Mouse (Mus musculus): ENCODE results near the gene Spata31d1a. TPM values are rescaled to one million over a fixed set of nuclear protein-coding genes. Genes with fewer than 3 reads are reported as not detected.
A peak's percentile ranks its signal among the peaks of the same experiment; 100 is the strongest.
"Not testable (repeated sequence)": the region's sequence is repeated elsewhere in the genome, so short reads cannot be mapped to it uniquely, and the experiment has no call there.

Gene Spata31d1a
- total RNA-seq (2014; fragmentation: Nextera tagmentation) (not detected in 2 replicates), total RNA-seq (2017) (not detected in 2 replicates)

- no peak for ATAC-seq (replicated peaks; ENCODE audit: poor library complexity, severe bottlenecking)
Measured at GRCm38 (mm10) chr13:59710230-59710629, at the start of gene Spata31d1a. Spata31d1a (minus strand) TSS chr13:59710330.

GRCm38 (mm10) chr13:59756906-59757305 lies 46.8 kb upstream of the Spata31d1a start:
- no peak for ATAC-seq (replicated peaks; ENCODE audit: poor library complexity, severe bottlenecking)

DNA sequence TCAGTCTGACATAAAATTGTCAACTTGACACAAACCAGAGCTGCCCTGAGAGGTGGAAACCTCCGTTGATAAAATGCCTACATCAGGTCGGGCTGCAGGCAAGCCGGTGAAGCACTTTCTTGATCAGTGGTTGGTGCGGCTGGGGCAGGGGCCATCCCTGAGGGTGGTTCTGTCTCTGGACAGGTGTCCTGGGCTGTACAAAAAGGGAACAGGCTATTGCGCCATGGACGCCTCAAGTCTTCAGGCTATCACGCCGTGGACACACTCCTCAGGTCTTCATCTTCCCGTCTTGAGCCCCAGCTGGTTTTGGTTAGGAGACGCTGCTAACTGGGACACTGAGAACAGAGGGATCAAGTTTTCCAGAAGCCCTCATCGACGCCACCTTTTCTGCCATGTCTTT lies 40.2 kb upstream of the Spata31d1a start:
- ATAC-seq (replicated peaks; ENCODE audit: poor library complexity, severe bottlenecking): peak; percentile 56; the same call in 1 of the 2 replicates

DNA sequence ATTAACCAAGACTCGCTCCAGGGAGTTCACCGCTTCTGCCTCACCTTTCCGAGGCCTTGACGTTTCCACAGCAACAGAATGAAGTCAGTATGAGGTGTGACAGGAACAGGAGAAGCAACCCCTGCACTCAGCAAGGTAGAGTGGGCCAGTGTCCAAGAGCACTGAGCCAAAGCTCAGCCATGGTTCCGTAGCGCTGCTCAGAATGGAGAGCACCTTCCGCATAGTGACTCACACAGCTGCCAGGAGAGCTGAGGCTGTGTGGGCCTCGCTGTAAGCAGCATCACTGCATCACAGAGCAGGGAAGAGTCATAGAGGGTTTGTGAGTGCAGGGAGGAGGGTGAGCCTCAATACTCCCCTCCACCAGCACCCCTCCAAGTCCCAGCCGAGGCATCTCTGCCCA lies 36.6 kb upstream of the Spata31d1a start, which contains the start of gene 1700014D04Rik:
Gene 1700014D04Rik (minus strand): TSS at position 42 of the 400 bp plus-strand sequence.
- ATAC-seq (replicated peaks; ENCODE audit: poor library complexity, severe bottlenecking): no peak

GRCm38 (mm10) chr13:59746164-59746563 lies 36.0 kb upstream of the Spata31d1a start:
- no peak for ATAC-seq (replicated peaks; ENCODE audit: poor library complexity, severe bottlenecking)

DNA sequence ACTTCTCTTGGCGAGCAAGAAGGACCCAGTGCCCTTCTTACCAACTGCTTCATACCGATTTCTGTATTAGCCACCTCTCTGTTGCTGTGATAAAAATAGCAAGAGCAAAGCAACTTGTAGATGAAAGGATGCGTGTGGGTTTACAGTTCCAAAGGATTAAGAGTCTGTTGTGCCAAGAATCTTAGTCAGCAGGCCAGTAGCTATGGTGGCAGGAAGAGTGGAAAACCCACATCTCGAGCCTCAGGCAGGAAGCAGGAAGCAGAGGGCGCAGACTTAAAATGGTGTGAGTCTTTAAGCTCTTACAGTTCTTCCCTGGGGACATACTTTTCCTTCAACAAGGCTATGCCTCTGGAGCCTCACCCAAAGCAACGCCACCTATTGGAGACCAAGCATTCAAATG lies 35.3 kb upstream of the Spata31d1a start:
- no peak for ATAC-seq (replicated peaks; ENCODE audit: poor library complexity, severe bottlenecking)

DNA sequence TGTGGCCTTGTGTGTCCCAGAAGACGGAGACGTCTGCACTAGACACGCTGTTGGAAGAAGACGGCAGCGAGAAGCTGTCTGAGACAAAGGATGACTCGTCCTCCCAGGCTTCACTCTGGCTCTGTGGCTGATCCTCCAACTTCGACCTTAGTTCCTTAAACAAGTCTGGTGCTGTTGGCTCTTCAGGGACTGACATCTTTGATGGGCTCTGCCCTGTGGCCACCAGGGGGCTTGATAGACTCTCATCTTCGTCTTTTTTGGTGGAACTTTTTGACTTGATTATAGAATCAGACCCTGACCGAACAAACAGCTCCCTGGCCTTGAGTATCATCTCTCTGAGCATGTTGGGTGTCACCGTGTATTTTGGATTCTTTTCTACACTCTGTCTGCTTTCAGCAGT lies 31.6 kb upstream of the Spata31d1a start:
- peak; percentile 83 for ATAC-seq (replicated peaks; ENCODE audit: poor library complexity, severe bottlenecking)

- ATAC-seq (replicated peaks; ENCODE audit: poor library complexity, severe bottlenecking): no peak
Measured at GRCm38 (mm10) chr13:59741096-59741495, 31.0 kb upstream of the Spata31d1a start.

GRCm38 (mm10) chr13:59739397-59739796 lies 29.3 kb upstream of the Spata31d1a start:
- ATAC-seq (replicated peaks; ENCODE audit: poor library complexity, severe bottlenecking): no peak

DNA sequence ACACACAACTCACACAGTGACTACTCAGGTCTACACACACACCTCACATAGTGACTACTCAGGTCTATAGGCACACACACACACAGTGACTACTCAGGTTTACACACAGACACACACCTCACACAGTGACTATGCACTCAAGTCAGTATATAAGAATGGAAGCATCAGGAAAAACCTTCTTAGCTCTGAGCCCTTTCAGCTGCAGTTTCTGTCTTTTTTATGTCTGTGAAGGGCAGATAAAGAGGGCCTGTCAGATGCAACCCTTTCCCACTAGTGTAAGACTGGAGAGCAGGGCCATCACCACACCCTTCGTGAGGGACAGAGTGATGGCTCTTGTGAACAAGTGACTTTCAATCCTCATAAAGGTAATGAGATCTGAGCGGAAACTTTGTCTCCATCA lies 28.3 kb upstream of the Spata31d1a start:
- no peak for ATAC-seq (replicated peaks; ENCODE audit: poor library complexity, severe bottlenecking)

- ATAC-seq (replicated peaks; ENCODE audit: poor library complexity, severe bottlenecking): peak; percentile 79
Measured at GRCm38 (mm10) chr13:59735190-59735589, 25.1 kb upstream of the Spata31d1a start.

DNA sequence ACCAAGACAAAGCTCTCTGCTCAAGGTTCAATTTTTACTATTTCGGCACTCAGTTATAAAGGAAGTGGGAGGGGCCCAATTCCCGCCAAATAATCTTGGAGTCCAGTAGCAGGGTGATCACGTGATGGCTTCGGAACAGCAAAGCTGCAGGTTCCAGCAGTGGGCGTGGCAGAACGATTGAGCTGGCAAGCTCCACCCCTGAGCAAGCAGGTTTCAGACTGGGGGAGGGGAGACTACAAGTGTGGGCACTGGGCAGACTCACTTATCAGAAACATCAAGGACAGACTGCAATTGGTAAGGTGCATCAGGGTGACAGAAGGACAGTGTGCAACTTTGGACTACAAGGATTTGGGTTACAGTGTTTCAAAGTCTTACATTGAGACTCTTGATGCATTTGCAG lies 24.2 kb upstream of the Spata31d1a start:
- 0 out of 2 replicates have a peak, but pooled peaks have one; percentile 12 for ATAC-seq (replicated peaks; ENCODE audit: poor library complexity, severe bottlenecking)

DNA sequence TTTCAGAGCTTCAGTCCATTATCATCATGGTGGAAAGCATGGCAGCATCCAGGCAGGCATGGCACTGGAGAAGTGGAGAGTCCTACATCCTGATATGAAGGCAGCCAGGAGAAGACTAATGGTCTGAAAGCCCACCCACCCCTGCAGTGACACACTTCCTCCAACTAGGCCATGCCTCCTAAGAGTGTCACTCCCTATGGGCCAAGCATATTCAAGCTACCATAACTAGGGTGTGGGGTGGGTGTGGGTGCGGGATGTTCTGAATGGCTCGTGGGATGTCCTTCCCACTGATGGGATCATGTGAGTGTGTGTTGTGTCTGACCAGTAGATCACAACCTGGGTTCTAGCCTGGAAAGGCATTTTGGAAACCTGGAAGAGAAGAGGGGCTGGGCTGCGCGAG lies 23.8 kb upstream of the Spata31d1a start:
- no peak for ATAC-seq (replicated peaks; ENCODE audit: poor library complexity, severe bottlenecking)

DNA sequence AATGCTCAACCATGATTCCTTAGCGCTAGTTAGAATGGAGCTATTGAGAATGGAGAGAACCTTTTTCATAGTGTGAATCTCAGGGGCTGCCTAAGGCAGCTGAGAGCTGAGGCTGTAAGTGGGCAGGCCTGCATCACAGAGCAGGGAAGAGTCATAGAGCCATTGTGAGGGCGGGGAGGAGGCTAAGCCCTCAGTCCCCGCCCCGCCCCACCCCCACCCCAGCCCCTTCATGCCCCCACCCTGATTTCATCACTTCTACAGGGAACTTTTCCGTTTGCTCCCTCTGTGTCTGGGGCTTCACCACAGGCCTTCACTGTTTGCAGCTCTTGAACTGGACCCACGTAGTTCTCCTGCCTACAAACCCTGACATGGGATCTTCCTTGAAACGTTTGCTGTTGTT lies 21.5 kb upstream of the Spata31d1a start, which contains the start of gene Spata31d1d:
Gene Spata31d1d (minus strand): TSS at position 101 of the 400 bp plus-strand sequence.
- no peak for ATAC-seq (replicated peaks; ENCODE audit: poor library complexity, severe bottlenecking)

DNA sequence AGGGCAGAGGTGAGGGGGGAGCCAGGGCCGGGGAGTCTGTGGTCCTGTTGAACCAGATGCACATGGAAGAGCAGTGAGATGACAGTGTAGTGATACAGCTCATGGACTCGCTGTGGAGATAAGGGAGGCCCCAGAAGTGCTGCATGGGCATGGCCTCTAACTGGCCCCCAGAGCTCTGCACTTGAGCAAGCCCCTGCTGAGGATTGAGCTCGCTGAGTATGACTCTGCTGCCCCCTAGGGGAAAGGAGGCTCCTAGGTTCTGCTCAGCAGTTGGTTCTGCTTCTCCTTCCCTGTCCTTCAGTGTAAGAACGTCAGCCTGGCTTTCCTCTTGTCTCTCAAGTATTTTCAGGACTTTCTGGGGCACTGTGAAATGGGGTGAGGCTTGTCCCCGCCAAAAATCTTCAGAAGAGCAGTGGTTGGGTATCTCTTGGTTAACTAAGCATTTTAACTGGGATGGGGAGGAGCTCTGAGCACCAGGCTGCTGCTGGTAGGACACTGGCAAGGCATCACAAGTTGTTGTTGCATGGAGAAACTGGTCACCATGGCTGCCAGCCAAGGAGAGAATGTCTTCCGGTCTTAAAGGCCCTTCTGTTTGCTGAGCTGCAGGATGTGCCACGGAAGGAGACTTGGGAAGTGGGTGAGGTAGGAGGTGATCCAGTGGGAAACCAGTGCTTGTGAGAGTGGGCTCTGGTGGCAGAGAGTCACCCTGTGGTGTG lies 18.4 kb upstream of the Spata31d1a start:
- peak; percentile 93 for ATAC-seq (replicated peaks; ENCODE audit: poor library complexity, severe bottlenecking)

DNA sequence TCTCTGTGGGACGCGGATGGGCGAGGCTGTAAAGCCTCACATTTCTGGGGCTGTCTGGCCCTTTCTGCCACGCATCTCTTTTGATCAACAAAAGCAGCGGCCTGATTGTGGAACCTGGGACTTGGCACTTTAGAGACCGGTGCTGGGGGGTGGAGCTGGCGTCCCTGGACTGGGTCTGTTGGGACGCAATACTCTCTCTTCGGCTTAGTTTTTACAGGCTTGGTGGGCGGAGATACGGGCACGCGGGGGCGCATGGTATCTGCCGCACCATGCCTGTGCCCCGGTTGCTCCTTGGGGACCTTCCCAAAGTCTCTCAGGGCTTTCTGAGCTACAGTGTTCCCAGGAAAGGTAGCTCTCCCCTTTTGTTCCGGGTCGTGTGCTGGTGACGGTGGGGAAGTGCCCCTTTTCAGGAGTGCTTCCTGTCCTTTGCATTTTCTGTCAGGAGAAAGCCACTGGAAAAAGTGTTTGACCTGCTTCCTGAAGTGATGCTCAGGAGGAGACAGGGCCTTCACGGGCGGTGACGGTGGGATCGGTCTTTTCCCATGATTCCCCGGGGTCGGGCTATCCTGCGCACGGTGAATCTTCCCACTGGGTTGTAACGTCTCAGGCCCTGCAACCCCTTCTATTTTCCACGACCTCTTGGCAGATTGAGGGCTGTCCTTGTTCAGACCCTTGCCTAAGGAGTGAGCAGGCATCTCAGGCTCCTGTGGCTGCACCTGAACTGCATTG lies 16.2 kb upstream of the Spata31d1a start:
- no peak; the same call in 1 of the 2 replicates for ATAC-seq (replicated peaks; ENCODE audit: poor library complexity, severe bottlenecking)

GRCm38 (mm10) chr13:59722089-59722488 lies 12.0 kb upstream of the Spata31d1a start:
- not testable (repeated sequence) for ATAC-seq (replicated peaks; ENCODE audit: poor library complexity, severe bottlenecking)

DNA sequence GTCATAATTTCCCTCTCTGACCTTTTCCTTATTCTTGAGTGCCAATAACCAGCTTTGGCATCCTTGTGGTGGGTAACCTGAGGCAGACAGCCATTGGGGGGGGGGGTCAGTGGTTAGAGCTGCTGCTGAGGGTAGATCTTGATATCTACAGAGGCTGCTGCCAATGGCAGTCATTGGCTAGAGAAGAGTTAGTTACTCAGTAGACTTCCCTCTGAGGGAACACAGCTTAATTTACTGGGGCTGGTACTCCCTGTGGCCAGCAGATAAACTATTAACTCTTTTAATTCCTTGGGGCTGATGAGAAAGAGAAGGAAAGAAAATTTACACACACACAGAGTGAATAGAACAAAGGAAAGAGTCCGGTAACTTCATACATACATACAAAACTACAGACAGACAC lies 9.3 kb upstream of the Spata31d1a start:
- no peak for ATAC-seq (replicated peaks; ENCODE audit: poor library complexity, severe bottlenecking)

DNA sequence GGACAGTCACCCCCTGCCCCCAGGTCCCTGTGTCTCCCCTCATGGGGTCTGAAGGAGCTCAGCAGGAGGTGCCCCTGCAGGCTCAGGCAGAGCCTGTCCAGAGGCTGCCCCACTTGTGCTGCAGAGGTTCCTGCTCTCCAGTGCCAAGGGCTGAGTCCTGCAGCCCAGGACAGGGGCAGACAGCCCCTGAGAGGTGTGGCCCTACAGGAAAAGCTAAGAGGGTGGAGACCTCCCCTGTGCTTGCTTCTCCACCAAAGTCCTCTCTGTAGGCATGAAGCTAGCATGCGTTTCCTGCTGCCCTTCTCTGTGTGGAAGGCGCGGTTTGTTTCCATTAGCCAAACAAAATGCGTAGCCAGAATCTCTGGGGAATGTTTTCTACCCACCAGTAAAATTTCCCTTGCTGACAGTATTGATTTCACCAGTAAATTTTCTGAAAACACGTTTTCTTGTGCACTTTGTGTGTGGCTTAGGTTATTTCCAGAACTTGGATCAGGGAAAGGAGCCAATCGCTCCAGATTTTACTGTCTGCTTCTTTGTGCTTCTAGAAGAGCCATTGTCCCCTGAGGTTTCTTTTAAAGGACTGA lies 8.8 kb upstream of the Spata31d1a start:
- peak; percentile 22; the same call in 1 of the 2 replicates for ATAC-seq (replicated peaks; ENCODE audit: poor library complexity, severe bottlenecking)

- ATAC-seq (replicated peaks; ENCODE audit: poor library complexity, severe bottlenecking): no peak
Measured at GRCm38 (mm10) chr13:59713710-59714109, 3.6 kb upstream of the Spata31d1a start.

GRCm38 (mm10) chr13:59711984-59712383 lies 1.9 kb upstream of the Spata31d1a start, which contains the start of gene Spata31d1b:
Spata31d1b (plus strand) TSS chr13:59712284.
- not testable (repeated sequence) for ATAC-seq (replicated peaks; ENCODE audit: poor library complexity, severe bottlenecking)
